Mouse (Mus musculus): Measurements from ENCODE around the gene Slc25a54. TPM values are rescaled to one million over a fixed set of nuclear protein-coding genes. Genes with fewer than 3 reads are reported as not detected.
A peak's percentile ranks its signal among the peaks of the same experiment; 100 is the strongest.

Slc25a54 gene
- total and polyA plus RNA-seq, 3 experiments = not detected

DNA sequence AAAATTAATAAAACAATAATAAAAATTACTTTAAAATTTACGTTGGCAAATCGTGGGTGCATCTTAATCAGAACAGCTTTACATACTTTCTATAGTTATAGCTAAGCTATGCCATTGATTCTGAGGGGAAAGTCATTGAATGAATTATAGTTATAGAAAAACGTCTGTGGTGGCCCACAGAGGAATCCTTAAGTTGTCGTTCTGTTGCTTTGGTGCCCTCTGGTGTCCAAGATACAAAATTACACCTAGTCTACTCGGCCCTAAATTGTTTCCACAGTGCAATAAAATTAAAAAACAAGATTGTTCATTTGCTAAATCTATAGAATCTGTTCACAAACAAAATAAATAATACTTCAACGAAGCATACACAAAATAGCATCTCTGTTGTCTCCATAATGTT lies 17.3 kb upstream of the Slc25a54 start:
- peak; percentile 13 for DNase-seq (ENCODE audit: low spot score)
- TF ChIP-seq GATA1 (IDR thresholded peaks at IDR 0.05; ENCODE audit: borderline replicate concordance, low read length) = no peak
- TF ChIP-seq CTCF (IDR thresholded peaks at IDR 0.05; ENCODE audit: low read depth, low read length) = peak; percentile 36; the same call in 1 of the 2 replicates
- no peaks in the 10 kb centered on the region for H3K9me3 ChIP-seq (replicated peaks)
- no peaks in the 10 kb centered on the region for H3K4me1 ChIP-seq (ENCODE audit: insufficient read depth, low read depth, low read length)
- no peaks in the 10 kb centered on the region for H3K36me3 ChIP-seq (replicated peaks)
- H3K27me3 ChIP-seq (ENCODE audit: insufficient read depth, low read length) = no peaks in the 10 kb centered on the region
- H3K4me3 ChIP-seq (ENCODE audit: low read depth, low read length) = no peak overlapping the region
- peak; percentile 28; the same call in 1 of the 2 replicates for ATAC-seq (ENCODE audit: extremely low read depth, insufficient number of reproducible peaks, low FRiP score, poor library complexity, severe bottlenecking)

- Histone ChIP-seq H3K9me3 (replicated peaks) (peaks cover 7% of the 10 kb centered on the region), H3K4me3 (ENCODE audit: low read depth, low read length) (peak overlapping the region; percentile 35; the same call in 1 of the 2 replicates), H3K27me3 (ENCODE audit: insufficient read depth, low read length) (no peaks in the 10 kb centered on the region), H3K36me3 (replicated peaks) (no peaks in the 10 kb centered on the region), H3K4me1 (ENCODE audit: insufficient read depth, low read depth, low read length) (no peaks in the 10 kb centered on the region)
- peak; percentile 68; the same call in 1 of the 2 replicates for TF ChIP-seq POLR2AphosphoS5 (IDR thresholded peaks at IDR 0.05; ENCODE audit: insufficient replicate concordance, low read depth, low read length)
- TF ChIP-seq CTCF (IDR thresholded peaks at IDR 0.05; ENCODE audit: low read depth, low read length) = no peak
- no peak for DNase-seq (ENCODE audit: low spot score)
- no peak for ATAC-seq (ENCODE audit: extremely low read depth, insufficient number of reproducible peaks, low FRiP score, poor library complexity, severe bottlenecking)
Measured at GRCm38 (mm10) chr3:109084418-109084817, 4.1 kb downstream of the Slc25a54 start.

DNA sequence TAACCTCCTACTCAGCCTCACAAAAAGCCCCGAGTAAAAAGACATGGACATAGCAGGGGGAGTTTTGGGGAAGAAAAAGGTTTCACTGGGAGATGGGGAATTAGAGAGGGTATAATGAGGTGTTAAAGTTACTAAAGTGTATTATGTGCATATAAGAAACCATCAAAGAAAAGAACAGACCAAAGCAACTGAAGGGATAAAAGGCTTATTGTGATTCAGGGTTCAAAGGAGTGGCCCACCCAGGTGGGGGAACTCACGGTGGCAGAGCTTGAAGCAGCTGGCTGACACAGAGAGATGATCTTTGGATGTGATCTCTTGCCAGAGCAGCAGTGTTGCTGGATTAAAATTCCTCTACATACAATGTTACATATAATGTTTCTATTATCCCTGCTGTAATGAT lies 8.2 kb downstream of the Slc25a54 start:
- Histone ChIP-seq H3K27me3 (ENCODE audit: insufficient read depth, low read length) (no peaks in the 10 kb centered on the region), H3K9me3 (replicated peaks) (peaks cover 6% of the 10 kb centered on the region), H3K36me3 (replicated peaks) (no peaks in the 10 kb centered on the region), H3K4me1 (ENCODE audit: insufficient read depth, low read depth, low read length) (no peaks in the 10 kb centered on the region), H3K4me3 (ENCODE audit: low read depth, low read length) (no peak overlapping the region)
- TF ChIP-seq CTCF (IDR thresholded peaks at IDR 0.05; ENCODE audit: low read depth, low read length) = no peak
- TF ChIP-seq GATA2 (IDR thresholded peaks at IDR 0.05; ENCODE audit: borderline replicate concordance, low read depth, low read length) = no peak
- TF ChIP-seq TAL1 (conservative IDR thresholded peaks at IDR 0.05; ENCODE audit: low read depth, low read length) = no peak
- TF ChIP-seq POLR2AphosphoS5 (IDR thresholded peaks at IDR 0.05; ENCODE audit: insufficient replicate concordance, low read depth, low read length) = no peak
- no peak for TF ChIP-seq GATA1 (IDR thresholded peaks at IDR 0.05; ENCODE audit: borderline replicate concordance, low read length)
- no peak for DNase-seq (ENCODE audit: low spot score)
- no peak for ATAC-seq (ENCODE audit: extremely low read depth, insufficient number of reproducible peaks, low FRiP score, poor library complexity, severe bottlenecking)

DNA sequence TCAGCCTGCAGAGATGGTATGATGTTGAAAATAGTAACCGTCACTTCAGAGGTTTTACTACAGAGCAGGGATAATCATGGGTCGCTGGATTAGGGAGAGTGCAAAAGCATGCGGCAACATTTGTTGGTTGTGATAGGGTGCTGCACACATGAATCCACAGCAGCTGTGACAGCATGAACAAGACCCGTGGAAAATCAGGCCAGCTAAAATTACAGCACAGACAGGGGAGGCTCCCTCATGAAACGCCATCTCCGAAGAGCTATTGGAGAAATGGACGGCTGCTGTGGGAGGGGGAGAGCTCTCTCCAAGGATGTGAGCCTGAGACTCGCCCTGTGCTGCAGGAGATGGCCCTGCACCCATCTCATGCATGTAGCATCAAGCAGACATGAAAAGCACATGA lies 24.4 kb downstream of the Slc25a54 start:
- Histone ChIP-seq H3K4me3 (ENCODE audit: low read depth, low read length) (no peak overlapping the region), H3K4me1 (ENCODE audit: insufficient read depth, low read depth, low read length) (no peaks in the 10 kb centered on the region), H3K9me3 (replicated peaks) (peaks cover 11% of the 10 kb centered on the region), H3K27me3 (ENCODE audit: insufficient read depth, low read length) (no peaks in the 10 kb centered on the region), H3K36me3 (replicated peaks) (no peaks in the 10 kb centered on the region)
- DNase-seq (ENCODE audit: low spot score) (no peak), ATAC-seq (ENCODE audit: extremely low read depth, insufficient number of reproducible peaks, low FRiP score, poor library complexity, severe bottlenecking) (no peak)
- no peak for TF ChIP-seq CTCF (IDR thresholded peaks at IDR 0.05; ENCODE audit: low read depth, low read length)
- no peak for TF ChIP-seq TAL1 (conservative IDR thresholded peaks at IDR 0.05; ENCODE audit: low read depth, low read length)
- TF ChIP-seq POLR2AphosphoS5 (IDR thresholded peaks at IDR 0.05; ENCODE audit: insufficient replicate concordance, low read depth, low read length) = no peak
- no peak for TF ChIP-seq GATA2 (IDR thresholded peaks at IDR 0.05; ENCODE audit: borderline replicate concordance, low read depth, low read length)
- TF ChIP-seq GATA1 (IDR thresholded peaks at IDR 0.05; ENCODE audit: borderline replicate concordance, low read length) = no peak

DNA sequence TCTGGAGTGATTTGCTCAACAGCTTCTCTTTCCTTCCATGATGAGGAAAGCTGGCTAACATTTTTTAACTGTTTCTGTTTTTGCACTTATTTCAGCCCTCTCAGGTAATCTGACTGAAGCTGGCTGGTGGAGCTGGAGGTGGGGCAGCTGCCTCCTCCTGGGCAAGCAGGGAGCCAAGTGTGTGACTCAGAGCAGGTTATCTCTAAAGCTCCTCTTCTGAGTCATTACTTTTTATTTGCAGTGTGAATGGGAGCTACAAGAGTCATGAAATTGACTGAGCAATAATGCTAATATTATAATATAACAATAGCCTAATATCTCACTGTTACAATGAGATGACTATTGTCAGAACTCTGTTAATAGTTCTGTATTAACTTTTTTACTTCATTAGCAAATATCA lies 36.9 kb downstream of the Slc25a54 start:
- TF ChIP-seq POLR2AphosphoS5 (IDR thresholded peaks at IDR 0.05; ENCODE audit: insufficient replicate concordance, low read depth, low read length) (no peak), GATA1 (IDR thresholded peaks at IDR 0.05; ENCODE audit: borderline replicate concordance, low read length) (no peak)
- Histone ChIP-seq H3K36me3 (replicated peaks) (no peaks in the 10 kb centered on the region), H3K9me3 (replicated peaks) (peaks cover 18% of the 10 kb centered on the region), H3K27me3 (ENCODE audit: insufficient read depth, low read length) (no peaks in the 10 kb centered on the region), H3K4me1 (ENCODE audit: insufficient read depth, low read depth, low read length) (no peaks in the 10 kb centered on the region), H3K4me3 (ENCODE audit: low read depth, low read length) (no peak overlapping the region)
- DNase-seq (ENCODE audit: low spot score) = no peak
- no peak for ATAC-seq (ENCODE audit: extremely low read depth, insufficient number of reproducible peaks, low FRiP score, poor library complexity, severe bottlenecking)

GRCm38 (mm10) chr3:109119562-109119961 lies 39.3 kb downstream of the Slc25a54 start:
- H3K4me1 ChIP-seq (ENCODE audit: insufficient read depth, low read depth, low read length) = no peaks in the 10 kb centered on the region
- no peaks in the 10 kb centered on the region; the same call in 1 of the 2 replicates for H3K27me3 ChIP-seq (ENCODE audit: insufficient read depth, low read length)
- no peak for DNase-seq (ENCODE audit: low spot score)
- H3K9me3 ChIP-seq (replicated peaks) = peaks cover 29% of the 10 kb centered on the region
- no peak overlapping the region for H3K4me3 ChIP-seq (ENCODE audit: low read depth, low read length)
- TF ChIP-seq POLR2AphosphoS5 (IDR thresholded peaks at IDR 0.05; ENCODE audit: insufficient replicate concordance, low read depth, low read length) (no peak), GATA1 (IDR thresholded peaks at IDR 0.05; ENCODE audit: borderline replicate concordance, low read length) (no peak), TAL1 (conservative IDR thresholded peaks at IDR 0.05; ENCODE audit: low read depth, low read length) (no peak), CTCF (IDR thresholded peaks at IDR 0.05; ENCODE audit: low read depth, low read length) (no peak), GATA2 (IDR thresholded peaks at IDR 0.05; ENCODE audit: borderline replicate concordance, low read depth, low read length) (no peak)
- H3K36me3 ChIP-seq (replicated peaks) = no peaks in the 10 kb centered on the region
- no peak for ATAC-seq (ENCODE audit: extremely low read depth, insufficient number of reproducible peaks, low FRiP score, poor library complexity, severe bottlenecking)

DNA sequence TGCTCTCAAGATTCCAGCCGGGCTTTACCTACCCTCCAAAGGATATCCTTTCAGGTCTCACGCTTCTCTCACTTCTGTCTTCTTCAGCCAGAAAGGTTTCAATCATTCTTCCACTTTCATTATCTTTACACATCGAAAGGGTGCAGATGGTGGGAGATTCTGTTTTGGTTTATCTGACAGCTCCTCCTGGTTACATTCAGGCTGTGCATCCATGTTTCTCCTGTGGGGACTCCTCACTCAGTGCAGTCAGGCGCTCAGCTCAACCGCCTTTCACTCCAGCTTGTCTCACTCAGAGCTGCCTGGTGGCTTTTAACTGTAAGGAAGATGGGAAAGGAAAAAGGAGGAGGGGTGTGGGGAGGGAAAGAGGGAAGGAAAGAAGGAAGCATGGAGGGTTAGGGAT lies 39.7 kb downstream of the Slc25a54 start:
- H3K27me3 ChIP-seq (ENCODE audit: insufficient read depth, low read length) = no peaks in the 10 kb centered on the region; the same call in 1 of the 2 replicates
- DNase-seq (ENCODE audit: low spot score) (no peak), ATAC-seq (ENCODE audit: extremely low read depth, insufficient number of reproducible peaks, low FRiP score, poor library complexity, severe bottlenecking) (no peak)
- no peak overlapping the region for H3K4me3 ChIP-seq (ENCODE audit: low read depth, low read length)
- H3K36me3 ChIP-seq (replicated peaks) = no peaks in the 10 kb centered on the region
- peaks cover 29% of the 10 kb centered on the region for H3K9me3 ChIP-seq (replicated peaks)
- TF ChIP-seq TAL1 (conservative IDR thresholded peaks at IDR 0.05; ENCODE audit: low read depth, low read length) = no peak
- no peak for TF ChIP-seq POLR2AphosphoS5 (IDR thresholded peaks at IDR 0.05; ENCODE audit: insufficient replicate concordance, low read depth, low read length)
- TF ChIP-seq CTCF (IDR thresholded peaks at IDR 0.05; ENCODE audit: low read depth, low read length) = no peak
- TF ChIP-seq GATA2 (IDR thresholded peaks at IDR 0.05; ENCODE audit: borderline replicate concordance, low read depth, low read length) = no peak
- TF ChIP-seq GATA1 (IDR thresholded peaks at IDR 0.05; ENCODE audit: borderline replicate concordance, low read length) = no peak
- no peaks in the 10 kb centered on the region for H3K4me1 ChIP-seq (ENCODE audit: insufficient read depth, low read depth, low read length)

Data from G1E (cell line).